Mouse (Mus musculus) spleen, postnatal 14 days (tissue): ENCODE data around the gene 1700067P10Rik.

Source experiments
- DNase-seq, 2 experiments: peaks; one replicate each; pipeline ENCODE4 v3.0.0; 2021 to 2022; ENCODE audit warnings: low spot score in 2 of 2

The 1700067P10Rik gene

GRCm38 (mm10) chr17:48095718-48096121 is 6.6 kb downstream of the 1700067P10Rik start:
- DNase-seq: no peak

- no peak for DNase-seq
Observed at GRCm38 (mm10) chr17:48096321-48096720, 7.2 kb downstream of the 1700067P10Rik start.

- peak in 1 of 2 experiments; percentile 40 for DNase-seq
Observed at GRCm38 (mm10) chr17:48097011-48097742, 8.1 kb downstream of the 1700067P10Rik start.

- no peak for DNase-seq
Observed at GRCm38 (mm10) chr17:48097743-48098527, 8.8 kb downstream of the 1700067P10Rik start.

GRCm38 (mm10) chr17:48098528-48098890 is 9.4 kb downstream of the 1700067P10Rik start:
- no peak for DNase-seq

GRCm38 (mm10) chr17:48099312-48099711 is 10.2 kb downstream of the 1700067P10Rik start:
- no peak for DNase-seq

- DNase-seq: peak; percentile 50 to 70
Observed at GRCm38 (mm10) chr17:48100441-48101417, 11.6 kb downstream of the 1700067P10Rik start.

GRCm38 (mm10) chr17:48107333-48107732 is 18.2 kb downstream of the 1700067P10Rik start:
- no peak for DNase-seq

GRCm38 (mm10) chr17:48107862-48108261 is 18.7 kb downstream of the 1700067P10Rik start:
- peak in 1 of 2 experiments; percentile 47 for DNase-seq

GRCm38 (mm10) chr17:48108520-48108919 is 19.4 kb downstream of the 1700067P10Rik start:
- no peak for DNase-seq

- DNase-seq: no peak
Observed at GRCm38 (mm10) chr17:48110547-48111287, 21.6 kb downstream of the 1700067P10Rik start.

- DNase-seq: no peak
Observed at GRCm38 (mm10) chr17:48118570-48118969, 29.5 kb downstream of the 1700067P10Rik start.

- peak; percentile 64 to 83 for DNase-seq
Observed at GRCm38 (mm10) chr17:48119656-48120055, 30.5 kb downstream of the 1700067P10Rik start.

- DNase-seq: no peak
Observed at GRCm38 (mm10) chr17:48120456-48120855, 31.3 kb downstream of the 1700067P10Rik start.

GRCm38 (mm10) chr17:48132810-48133209 is 43.7 kb downstream of the 1700067P10Rik start:
- DNase-seq: no peak
